Mouse (Mus musculus) liver, embryonic 14.5 days (tissue): ENCODE measurements around the gene Gse1.

ENCODE experiments used
- CTCF ChIP-seq: IDR thresholded peaks from 2 replicates; pipeline ENCODE4 v1.5.1; 2016; ENCODE audit warnings: antibody characterized with exemption, low read depth, control low read depth
- EP300 ChIP-seq: IDR thresholded peaks from 2 replicates; pipeline ENCODE4 v1.6.1; 2016; ENCODE audit warnings: antibody characterized with exemption, low read depth

- no peak for TF ChIP-seq CTCF
- no peak for TF ChIP-seq EP300
These were observed 181.2 kb downstream of the Gse1 start for GRCm38 (mm10) chr8:120409371-120410013.
